Mouse (Mus musculus) intestine, postnatal 0 days (tissue): ENCODE results near the gene Ugdh. TPM values are rescaled to one million over a fixed set of nuclear protein-coding genes. Genes with fewer than 3 reads are reported as not detected.
"Not testable (repeated sequence)": the region's sequence is repeated elsewhere in the genome, so short reads cannot be mapped to it uniquely, and the experiment has no call there.

Experiments
- ATAC-seq: fragments of 200-750 bp; cut with Nextera tagmentation; 2 replicates; pipeline ENCODE4 v1.8.0; 2017; ENCODE audit warnings: mild to moderate bottlenecking, moderate TSS enrichment, moderate library complexity
- H3K27ac ChIP-seq: fragments of 300-500 bp; sonication (generic); 2 replicates; pipeline ENCODE4 v1.5.1; 2014; ENCODE audit warnings: mild to moderate bottlenecking, low read depth, low read length, moderate library complexity
- H3K27me3 ChIP-seq: fragments of 300-500 bp; sonication (generic); replicated peaks from 2 replicates; pipeline ENCODE4 v1.6.1; 2014; ENCODE audit warnings: low read length, mixed read lengths; ENCODE audit not compliant: control insufficient read depth, insufficient read depth
- H3K36me3 ChIP-seq: fragments of 300-500 bp; sonication (generic); 2 replicates; pipeline ENCODE4 v1.6.1; 2014; ENCODE audit warnings: mild to moderate bottlenecking, moderate library complexity; ENCODE audit not compliant: control insufficient read depth, insufficient read depth
- H3K4me1 ChIP-seq: fragments of 300-500 bp; sonication (generic); replicated peaks from 2 replicates; pipeline ENCODE4 v1.6.1; 2014; ENCODE audit warnings: antibody characterized with exemption, low read length, mixed read lengths; ENCODE audit not compliant: control insufficient read depth, insufficient read depth
- H3K4me2 ChIP-seq: fragments of 300-500 bp; sonication (generic); replicated peaks from 2 replicates; pipeline ENCODE4 v1.6.1; 2014; ENCODE audit warnings: low read depth, mild to moderate bottlenecking, moderate library complexity
- H3K4me3 ChIP-seq: fragments of 300-500 bp; sonication (generic); 2 replicates; pipeline ENCODE4 v1.5.1; 2014; ENCODE audit warnings: low read depth, low read length
- H3K9ac ChIP-seq: fragments of 300-500 bp; sonication (generic); 2 replicates; pipeline ENCODE4 v1.6.1; 2014; ENCODE audit warnings: mild to moderate bottlenecking, low read depth, low read length
- H3K9me3 ChIP-seq: fragments of 300-500 bp; sonication (generic); 2 replicates; pipeline ENCODE4 v1.6.1; 2016; ENCODE audit warnings: mixed run types; ENCODE audit not compliant: control insufficient read depth
- CTCF ChIP-seq: sonication (generic); IDR thresholded peaks from 2 replicates; pipeline ENCODE4 v1.5.1; 2016; ENCODE audit warnings: low read depth, mild to moderate bottlenecking, control low read depth, antibody characterized with exemption, moderate library complexity
- WGBS: fragments of 180-500 bp; shearing (Covaris S2); extraction: QIAGEN DNeasy Blood & Tissue Kit; methylation state at CpG from one replicate; pipeline ENCODE4 v1.1.7; 2014; 5-methylcytosine and 5-hydroxymethylcytosine counted together
- polyA plus RNA-seq: library from polyadenylated mRNA; unstranded; fragments of >200 nt; fragmentation: Nextera tagmentation; extraction: Ambion mirVana; gene quantifications from 2 replicates; pipeline ENCODE4 v1.2.1, GENCODE M21; 2015

The Ugdh gene
- 298 and 303 TPM in 2 replicates for polyA plus RNA-seq

DNA sequence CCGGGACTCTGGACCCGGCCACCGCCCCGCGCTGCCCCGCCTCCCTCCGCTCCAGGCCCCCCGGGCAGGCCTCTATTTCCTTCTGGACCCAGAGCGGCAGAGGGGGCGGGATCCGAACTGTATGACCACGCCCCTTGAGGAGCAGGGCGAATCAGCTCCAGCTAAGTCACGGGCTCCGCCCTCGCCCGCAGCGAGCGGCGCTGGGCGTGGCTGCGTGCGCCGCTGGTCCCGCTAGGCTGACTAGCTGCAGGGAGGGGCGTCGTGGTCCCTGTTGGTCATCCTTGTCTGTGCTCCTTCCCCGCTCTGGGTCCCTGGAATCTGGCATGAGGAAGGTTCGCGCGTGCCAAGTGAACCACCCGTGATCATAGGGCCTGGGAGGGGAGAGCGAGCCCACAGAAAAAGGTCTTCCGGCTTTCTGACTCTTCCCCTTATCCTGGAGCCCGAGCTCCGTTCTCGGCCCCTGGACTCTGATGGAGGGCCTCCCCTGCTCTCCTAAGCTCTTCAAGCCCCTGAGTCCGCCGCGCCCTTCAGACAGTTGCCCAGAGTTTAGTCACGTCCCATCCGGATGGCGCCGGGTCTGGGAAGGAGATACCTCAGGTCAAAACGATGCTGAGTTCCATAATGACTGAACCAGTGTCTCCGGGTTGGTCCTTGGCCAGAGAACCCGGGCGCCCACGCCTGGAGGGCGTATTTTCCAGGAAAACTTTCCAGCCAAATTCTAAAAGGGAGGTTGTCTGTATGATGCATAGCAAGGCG lies at the start of gene Ugdh:
Gene Ugdh (minus strand): TSS at position 144 of the 756 bp plus-strand sequence.
- Histone ChIP-seq H3K36me3 (no peaks in the 10 kb centered on the region), H3K4me1 (0 out of 2 replicates have a peak, but pooled peaks cover 3% of the 10 kb centered on the region), H3K27ac (peak within 1 kb of the TSS; percentile 79), H3K27me3 (no peaks in the 10 kb centered on the region), H3K4me2 (peak within 1 kb of the TSS; percentile 90), H3K9ac (peak within 1 kb of the TSS; percentile 81), H3K4me3 (peak within 1 kb of the TSS; percentile 91), H3K9me3 (no peaks in the 10 kb centered on the region)
- TF ChIP-seq CTCF = peak; percentile 23; the same call in 1 of the 2 replicates
- ATAC-seq = peak; percentile 96
- WGBS = under 1% methylated on average over 51 of the region's 51 CpGs

DNA sequence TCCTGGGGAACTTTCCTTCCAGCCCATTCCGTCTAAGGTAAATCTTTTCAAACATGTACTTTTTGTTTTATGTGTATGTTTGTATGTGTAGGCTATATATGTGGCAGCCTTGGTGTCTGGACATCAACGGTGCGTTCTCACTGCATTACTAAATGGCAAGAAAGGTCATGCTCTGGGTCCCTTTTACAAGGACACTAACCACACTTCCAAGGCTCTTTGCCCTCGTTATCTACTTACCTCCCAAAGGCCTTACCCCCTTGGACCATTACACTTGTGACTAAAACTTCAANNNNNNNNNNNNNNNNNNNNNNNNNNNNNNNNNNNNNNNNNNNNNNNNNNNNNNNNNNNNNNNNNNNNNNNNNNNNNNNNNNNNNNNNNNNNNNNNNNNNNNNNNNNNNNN lies 47.2 kb upstream of the Ugdh start:
- Histone ChIP-seq H3K27ac (no peak overlapping the region), H3K27me3 (no peaks in the 10 kb centered on the region), H3K4me2 (no peak overlapping the region), H3K9ac (no peak overlapping the region), H3K36me3 (no peaks in the 10 kb centered on the region), H3K4me1 (peaks cover 2% of the 10 kb centered on the region; the same call in 1 of the 2 replicates), H3K4me3 (no peak overlapping the region), H3K9me3 (no peaks in the 10 kb centered on the region)
- no peak for ATAC-seq
- TF ChIP-seq CTCF = no peak
- WGBS = 91% methylated on average over 4 of the region's 4 CpGs

DNA sequence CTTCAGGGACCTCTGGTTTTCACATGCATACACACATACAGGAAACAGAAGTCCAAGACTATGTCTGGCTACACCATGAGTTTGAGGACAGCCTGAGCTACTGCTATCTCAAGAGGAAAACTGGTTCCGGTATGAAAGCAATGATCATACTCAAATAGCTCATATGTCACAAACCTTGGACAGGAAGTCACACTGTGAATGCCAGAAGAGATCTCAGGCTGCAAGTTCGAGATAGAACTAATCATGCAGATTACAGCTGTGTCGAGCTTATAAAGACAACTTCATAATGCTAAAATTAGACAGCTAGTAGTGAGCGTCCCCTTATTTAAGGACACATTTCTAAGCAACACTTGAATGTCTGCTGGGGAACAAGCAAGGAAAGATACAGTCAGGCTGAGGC lies 44.8 kb upstream of the Ugdh start:
- ATAC-seq = no peak
- no peak overlapping the region for H3K9ac ChIP-seq
- H3K27ac ChIP-seq = no peak overlapping the region
- WGBS = 56% methylated on average over 4 of the region's 4 CpGs
- H3K4me1 ChIP-seq = peaks cover 2% of the 10 kb centered on the region; the same call in 1 of the 2 replicates
- H3K4me3 ChIP-seq = no peak overlapping the region
- no peaks in the 10 kb centered on the region for H3K36me3 ChIP-seq
- no peaks in the 10 kb centered on the region for H3K9me3 ChIP-seq
- no peak for TF ChIP-seq CTCF
- no peaks in the 10 kb centered on the region for H3K27me3 ChIP-seq
- no peak overlapping the region for H3K4me2 ChIP-seq

DNA sequence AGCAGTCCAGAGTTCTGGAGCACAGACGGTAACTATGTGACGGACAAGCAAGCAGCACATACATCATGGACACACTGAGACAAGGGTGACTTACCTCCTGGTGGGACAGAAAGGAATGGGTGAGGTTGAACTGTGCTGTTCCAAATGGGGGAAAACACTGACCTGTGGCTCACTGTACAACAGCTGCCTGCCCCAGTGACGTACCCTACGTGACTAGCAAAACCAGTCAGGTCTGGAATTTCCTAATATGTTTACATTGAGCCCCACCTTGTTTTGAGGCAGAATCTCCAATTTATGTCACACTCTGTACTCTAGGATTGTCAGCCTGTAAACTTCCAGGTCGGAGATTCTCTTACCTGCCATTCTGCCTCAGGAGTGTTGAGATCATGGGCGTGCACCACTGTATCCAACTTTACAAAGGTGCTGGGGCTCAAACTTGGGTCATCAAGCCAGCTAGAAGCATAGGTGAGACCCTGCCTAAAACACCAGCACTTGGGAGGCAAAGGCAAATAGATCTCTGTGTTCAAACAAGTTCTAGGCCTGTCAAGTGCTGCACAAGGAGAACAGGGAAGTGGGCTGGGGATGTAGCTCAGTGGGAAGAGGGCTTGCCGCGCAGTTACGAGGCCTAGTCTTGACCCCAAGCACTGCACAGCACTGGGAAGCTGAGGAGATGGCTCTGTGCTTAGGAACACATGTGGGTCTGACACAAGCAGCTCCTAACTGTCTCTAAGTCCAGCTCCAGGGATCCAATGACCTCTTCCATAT lies 44.1 kb upstream of the Ugdh start:
- peaks cover 2% of the 10 kb centered on the region; the same call in 1 of the 2 replicates for H3K4me1 ChIP-seq
- peak overlapping the region; percentile 57; the same call in 1 of the 2 replicates for H3K27ac ChIP-seq
- H3K4me2 ChIP-seq = no peak overlapping the region
- 59% methylated on average over 9 of the region's 9 CpGs for WGBS
- H3K9me3 ChIP-seq = no peaks in the 10 kb centered on the region
- no peaks in the 10 kb centered on the region for H3K27me3 ChIP-seq
- H3K4me3 ChIP-seq = no peak overlapping the region
- no peak overlapping the region for H3K9ac ChIP-seq
- peak; percentile 67 for ATAC-seq
- TF ChIP-seq CTCF = no peak
- 0 out of 2 replicates have a peak, but pooled peaks cover 3% of the 10 kb centered on the region for H3K36me3 ChIP-seq

DNA sequence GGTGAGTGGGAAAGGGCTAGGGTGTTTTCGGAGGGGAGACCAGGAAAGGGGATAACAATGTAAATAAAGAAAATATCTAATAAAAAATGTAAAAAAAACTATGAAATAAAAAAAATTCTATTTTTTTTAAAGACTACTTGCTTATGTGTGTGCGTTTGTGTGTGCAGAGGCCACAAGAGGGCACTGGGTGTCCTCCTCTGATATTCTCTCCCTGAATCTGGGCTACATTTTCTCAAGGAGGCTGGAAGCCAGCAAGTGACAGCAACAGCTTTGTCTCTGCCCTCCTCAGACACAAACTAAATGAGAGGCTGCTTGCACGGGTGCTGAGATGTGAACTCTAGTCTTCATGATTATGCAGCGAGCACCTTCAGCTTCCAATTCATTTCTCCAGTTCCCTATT lies 42.5 kb upstream of the Ugdh start:
- Histone ChIP-seq H3K27me3 (no peaks in the 10 kb centered on the region), H3K4me1 (no peaks in the 10 kb centered on the region), H3K9ac (no peak overlapping the region), H3K4me3 (no peak overlapping the region), H3K9me3 (no peaks in the 10 kb centered on the region), H3K27ac (no peak overlapping the region), H3K36me3 (0 out of 2 replicates have a peak, but pooled peaks cover 5% of the 10 kb centered on the region), H3K4me2 (no peak overlapping the region)
- WGBS = 72% methylated on average over 4 of the region's 4 CpGs
- no peak for ATAC-seq
- TF ChIP-seq CTCF = peak; percentile 58

DNA sequence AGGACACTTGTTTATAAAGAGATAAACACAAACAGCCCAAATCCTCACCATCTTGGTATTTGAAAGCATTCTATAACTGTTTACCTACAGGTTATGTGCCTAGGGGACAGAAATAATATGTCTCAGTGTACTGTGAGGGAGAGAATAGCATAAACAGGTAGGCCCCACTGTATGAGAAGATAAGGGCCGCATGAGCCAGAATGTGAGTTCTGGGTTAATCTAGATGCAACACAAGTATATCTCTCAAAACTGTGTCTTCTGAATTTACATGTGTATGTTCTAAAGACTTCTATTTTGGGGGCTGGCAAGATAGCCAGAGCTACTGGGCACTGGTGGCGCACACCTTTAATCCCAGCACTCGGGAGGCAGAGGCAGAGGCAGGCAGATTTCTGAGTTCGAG lies 41.0 kb upstream of the Ugdh start:
- 97% methylated on average over 4 of the region's 4 CpGs for WGBS
- ATAC-seq, H3K36me3 ChIP-seq: not testable (repeated sequence)

More for the DNA sequence above, 41.0 kb upstream of the Ugdh start:
- not testable (repeated sequence) for H3K9ac ChIP-seq, H3K27ac ChIP-seq, H3K9me3 ChIP-seq, H3K4me2 ChIP-seq, H3K4me3 ChIP-seq, H3K4me1 ChIP-seq, H3K27me3 ChIP-seq
